Comparison of ENCODE assay signal across 13 mouse cellular contexts in genomic region chr12:26370004-26370403, GRCm38 (mm10). TPM values are rescaled to one million over a fixed set of nuclear protein-coding genes. Genes with fewer than 3 reads are reported as not detected.
DNase-seq lines count a peak whose midpoint lies in the region; ATAC-seq lines count a peak whose summit lies in the region.
"Had no signal": no experiment of that assay in that cellular context is flagged by ENCODE, and none has a peak within 500 bp of the region (broad histone marks: within the 10 kb centered on the region; RNA-seq: fewer than 3 reads in every experiment).

No protein-coding gene starts in this region.

- no peak overlapping the region for H3K4me2 ChIP-seq in hindbrain, embryonic 14.5 days (replicated peaks)
- H3K4me2 ChIP-seq in hindbrain, embryonic 12.5 days (replicated peaks), result no peak overlapping the region
- no peak overlapping the region for H3K4me2 ChIP-seq in forebrain, embryonic 16.5 days (ENCODE audit: low read length)
- H3K4me2 ChIP-seq: embryonic facial prominence, embryonic 13.5 days; midbrain, embryonic 12.5 days had no signal

- 0 out of 2 replicates have a peak, but pooled peaks have one; percentile 57 for ATAC-seq in hindbrain, embryonic 14.5 days (ENCODE audit: low FRiP score)
- ATAC-seq in hindbrain, embryonic 12.5 days (ENCODE audit: low FRiP score), result no peak
- ATAC-seq in forebrain, embryonic 16.5 days, result peak; percentile 88
- ATAC-seq: inflammation-experienced regulatory T-cells, adult 6 months had no signal

- H3K27me3 ChIP-seq in hindbrain, embryonic 14.5 days (ENCODE audit: control insufficient read depth, insufficient read depth, low read length), result no peaks in the 10 kb centered on the region
- no peaks in the 10 kb centered on the region for H3K27me3 ChIP-seq in hindbrain, embryonic 12.5 days
- H3K27me3 ChIP-seq in forebrain, embryonic 16.5 days (replicated peaks; ENCODE audit: control insufficient read depth, insufficient read depth, low read length), result no peaks in the 10 kb centered on the region
- H3K27me3 ChIP-seq: embryonic facial prominence, embryonic 13.5 days; midbrain, embryonic 12.5 days had no signal

- 58% methylated on average over 8 of the region's 8 CpGs for WGBS in hindbrain, embryonic 14.5 days
- 82% methylated on average over 8 of the region's 8 CpGs for WGBS in hindbrain, embryonic 12.5 days
- 31% methylated on average over 8 of the region's 8 CpGs for WGBS in forebrain, embryonic 16.5 days

- DNase-seq in hindbrain, embryonic 14.5 days (ENCODE audit: low spot score), result no peak
- DNase-seq in left cerebral cortex, adult 11 months (ENCODE audit: low spot score), result peak; percentile 62
- DNase-seq in right cerebral cortex, postnatal 14 days, result peak; percentile 43
- DNase-seq in T-cell, adult 2 months (ENCODE audit: low spot score), result no peak
- DNase-seq in gastrocnemius, postnatal 25 days, result no peak
- no peak for DNase-seq in lung, postnatal 10 days

- H3K27ac ChIP-seq in hindbrain, embryonic 14.5 days, result 0 out of 2 replicates have a peak overlapping the region, but pooled peaks have one; percentile 12
- no peak overlapping the region for H3K27ac ChIP-seq in hindbrain, embryonic 12.5 days
- no peak overlapping the region for H3K27ac ChIP-seq in forebrain, embryonic 16.5 days (ENCODE audit: low read length)
- H3K27ac ChIP-seq: embryonic facial prominence, embryonic 13.5 days; liver, embryonic 14.5 days; midbrain, embryonic 12.5 days; stomach, postnatal 0 days had no signal

- no peak overlapping the region for H3K9ac ChIP-seq in hindbrain, embryonic 14.5 days
- no peak overlapping the region for H3K9ac ChIP-seq in hindbrain, embryonic 12.5 days
- no peak overlapping the region for H3K9ac ChIP-seq in forebrain, embryonic 16.5 days (replicated peaks; ENCODE audit: low read depth, low read length)
- H3K9ac ChIP-seq: embryonic facial prominence, embryonic 13.5 days; liver, embryonic 14.5 days; midbrain, embryonic 12.5 days had no signal

- no peaks in the 10 kb centered on the region for H3K9me3 ChIP-seq in hindbrain, embryonic 14.5 days (ENCODE audit: control insufficient read depth, low read length)
- no peaks in the 10 kb centered on the region for H3K9me3 ChIP-seq in hindbrain, embryonic 12.5 days (replicated peaks)
- H3K9me3 ChIP-seq in forebrain, embryonic 16.5 days (ENCODE audit: control insufficient read depth, low read length), result no peaks in the 10 kb centered on the region
- H3K9me3 ChIP-seq: embryonic facial prominence, embryonic 13.5 days; midbrain, embryonic 12.5 days had no signal

- no peak overlapping the region for H3K4me3 ChIP-seq in hindbrain, embryonic 14.5 days (replicated peaks; ENCODE audit: low read length)
- no peak overlapping the region for H3K4me3 ChIP-seq in hindbrain, embryonic 12.5 days
- no peak overlapping the region for H3K4me3 ChIP-seq in forebrain, embryonic 16.5 days (replicated peaks; ENCODE audit: low read length)
- H3K4me3 ChIP-seq: embryonic facial prominence, embryonic 13.5 days; midbrain, embryonic 12.5 days had no signal

- H3K36me3 ChIP-seq in hindbrain, embryonic 14.5 days (replicated peaks; ENCODE audit: control insufficient read depth, insufficient read depth), result peaks cover 8% of the 10 kb centered on the region; the same call in 1 of the 2 replicates
- H3K36me3 ChIP-seq in hindbrain, embryonic 12.5 days, result peaks cover 10% of the 10 kb centered on the region
- H3K36me3 ChIP-seq in forebrain, embryonic 16.5 days (ENCODE audit: control insufficient read depth, insufficient read depth), result no peaks in the 10 kb centered on the region

- H3K4me1 ChIP-seq in hindbrain, embryonic 14.5 days (replicated peaks; ENCODE audit: control insufficient read depth, insufficient read depth, low read length), result peaks cover 5% of the 10 kb centered on the region; the same call in 1 of the 2 replicates
- peaks cover 7% of the 10 kb centered on the region for H3K4me1 ChIP-seq in hindbrain, embryonic 12.5 days
- 0 out of 2 replicates have a peak, but pooled peaks cover 3% of the 10 kb centered on the region for H3K4me1 ChIP-seq in forebrain, embryonic 16.5 days (replicated peaks; ENCODE audit: control insufficient read depth, insufficient read depth, low read length)

RNA-seq across cellular contexts. Expression of gene Rnf144a, which starts 45.0 kb away (rescaled TPM):
- 19.2 and 22.5 TPM in 2 replicates for polyA plus RNA-seq in hindbrain, embryonic 14.5 days (2014; fragmentation: Nextera tagmentation; extraction: Ambion mirVana)
- 40.0 and 43.2 TPM in 2 replicates for polyA plus RNA-seq in hindbrain, embryonic 12.5 days (2016; fragmentation: Nextera tagmentation; extraction: Ambion mirVana)
- polyA plus RNA-seq in forebrain, embryonic 16.5 days (2015; fragmentation: Nextera tagmentation; extraction: Ambion mirVana), result 38.2 and 38.9 TPM in 2 replicates
- 1 to 10 TPM; 7.0 to 8.7 TPM for total RNA-seq in gastrocnemius, postnatal 25 days (2021)

Comparison
In these comparisons a context has a peak if more than half of its experiments do, and no peak if none do; other contexts are left out.
1. DNase-seq: peak in left cerebral cortex, adult 11 months (single experiment) and right cerebral cortex, postnatal 14 days (single experiment); none in hindbrain, embryonic 14.5 days (single experiment), T-cell, adult 2 months (single experiment), gastrocnemius, postnatal 25 days (single experiment) and lung, postnatal 10 days (single experiment).